ENCODE assay signal across 8 mouse cellular contexts in the genomic region with DNA sequence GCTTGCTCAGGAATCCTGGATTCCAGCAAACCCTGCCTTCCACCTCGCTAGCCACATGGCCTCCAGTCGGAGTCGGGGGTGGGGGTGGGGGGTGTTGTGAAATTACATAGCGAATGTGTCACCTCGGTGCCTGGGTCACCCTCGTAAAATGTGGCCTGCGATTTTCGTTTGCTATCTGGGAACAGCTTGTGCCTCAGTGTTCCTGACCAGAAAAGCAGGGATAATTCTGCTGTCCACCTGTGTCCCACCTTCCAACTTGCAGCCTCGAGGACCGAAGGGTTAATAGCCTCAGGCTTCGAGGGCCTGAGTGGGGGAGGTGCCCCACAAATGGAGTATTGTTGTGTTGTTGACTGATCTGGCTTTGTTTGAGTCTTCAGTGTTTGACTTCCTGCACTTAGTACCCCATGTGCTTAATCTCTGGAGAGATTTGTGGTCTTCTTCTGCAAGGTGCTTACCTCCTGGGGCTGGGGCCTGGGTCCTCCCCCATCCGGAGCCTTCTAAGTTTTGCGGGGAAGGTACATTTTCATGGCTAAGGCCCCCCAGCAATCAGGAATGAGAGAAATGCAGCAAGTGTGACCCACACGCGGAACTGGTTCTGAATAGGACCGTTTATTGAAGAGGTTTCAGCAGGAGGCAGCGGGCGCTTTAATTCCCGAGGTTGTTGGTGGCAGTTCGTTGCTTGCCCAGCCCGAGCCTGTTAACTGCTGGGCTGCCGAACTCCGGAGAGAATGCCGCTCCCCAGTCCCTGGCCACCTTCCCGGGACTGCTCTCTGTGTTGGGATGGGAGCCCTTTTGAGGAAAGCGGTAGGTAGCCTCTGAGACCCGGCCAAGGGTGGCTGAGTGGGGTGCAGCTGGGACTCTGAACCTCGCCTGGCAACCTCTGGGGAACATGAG. TPM values are rescaled to one million over a fixed set of nuclear protein-coding genes. Genes with fewer than 3 reads are reported as not detected.
DNase-seq lines count a peak whose midpoint lies in the region; ATAC-seq and TF ChIP-seq lines count a peak whose summit lies in the region.

No protein-coding gene starts in this region.

- no peaks in the 10 kb centered on the region for H3K9me3 ChIP-seq in forebrain, embryonic 12.5 days
- H3K9me3 ChIP-seq in intestine, postnatal 0 days (ENCODE audit: control insufficient read depth), result no peaks in the 10 kb centered on the region
- H3K9me3 ChIP-seq in liver, embryonic 13.5 days (replicated peaks), result no peaks in the 10 kb centered on the region
- no peaks in the 10 kb centered on the region for H3K9me3 ChIP-seq in stomach, embryonic 16.5 days (replicated peaks; ENCODE audit: control insufficient read depth, low read length)

- no peak for TF ChIP-seq CTCF in intestine, postnatal 0 days (IDR thresholded peaks at IDR 0.05; ENCODE audit: low read depth)

- 0 out of 2 replicates have a peak overlapping the region, but pooled peaks have one; percentile 0 for H3K9ac ChIP-seq in forebrain, embryonic 12.5 days
- H3K9ac ChIP-seq in intestine, postnatal 0 days (ENCODE audit: low read depth, low read length), result 0 out of 2 replicates have a peak overlapping the region, but pooled peaks have one; percentile 31
- H3K9ac ChIP-seq in liver, embryonic 13.5 days, result no peak overlapping the region
- peak overlapping the region; percentile 13 for H3K9ac ChIP-seq in stomach, embryonic 16.5 days (ENCODE audit: low read length)

- no peak overlapping the region for H3K27ac ChIP-seq in forebrain, embryonic 12.5 days
- H3K27ac ChIP-seq in intestine, postnatal 0 days (ENCODE audit: low read depth, low read length), result peak overlapping the region; percentile 86
- H3K27ac ChIP-seq in liver, embryonic 13.5 days, result 0 out of 2 replicates have a peak overlapping the region, but pooled peaks have one; percentile 34
- H3K27ac ChIP-seq in stomach, embryonic 16.5 days (ENCODE audit: low read length), result peak overlapping the region; percentile 96

- peak overlapping the region; percentile 3; the same call in 1 of the 2 replicates for H3K4me3 ChIP-seq in forebrain, embryonic 12.5 days (replicated peaks)
- peak overlapping the region; percentile 14 for H3K4me3 ChIP-seq in intestine, postnatal 0 days (ENCODE audit: low read depth, low read length)
- H3K4me3 ChIP-seq in liver, embryonic 13.5 days (replicated peaks), result no peak overlapping the region
- peak overlapping the region; percentile 25 for H3K4me3 ChIP-seq in stomach, embryonic 16.5 days (replicated peaks; ENCODE audit: low read length)

- peaks cover 24% of the 10 kb centered on the region for H3K4me1 ChIP-seq in forebrain, embryonic 12.5 days
- H3K4me1 ChIP-seq in intestine, postnatal 0 days (replicated peaks; ENCODE audit: control insufficient read depth, insufficient read depth, low read length), result peaks cover 15% of the 10 kb centered on the region
- H3K4me1 ChIP-seq in liver, embryonic 13.5 days (replicated peaks), result peaks cover 50% of the 10 kb centered on the region
- H3K4me1 ChIP-seq in stomach, embryonic 16.5 days (ENCODE audit: control insufficient read depth, insufficient read depth, low read length), result peaks cover 65% of the 10 kb centered on the region

- WGBS in forebrain, embryonic 12.5 days, result 5% methylated on average over 28 of the region's 28 CpGs
- 13% methylated on average over 28 of the region's 28 CpGs for WGBS in intestine, postnatal 0 days
- 29% methylated on average over 28 of the region's 28 CpGs for WGBS in liver, embryonic 13.5 days (ENCODE audit: insufficient replicate concordance)
- WGBS in stomach, embryonic 16.5 days, result 18% methylated on average over 28 of the region's 28 CpGs

- DNase-seq in layer of hippocampus, adult 11-12 months (ENCODE audit: low spot score), result peak; percentile 54
- DNase-seq in layer of hippocampus, adult 9-10 months (ENCODE audit: low spot score), result no peak
- DNase-seq in adrenal gland, postnatal 14 days, result peak; percentile 66
- no peak for DNase-seq in liver, embryonic 13.5 days

- H3K36me3 ChIP-seq in forebrain, embryonic 12.5 days (replicated peaks), result no peaks in the 10 kb centered on the region
- H3K36me3 ChIP-seq in intestine, postnatal 0 days (ENCODE audit: control insufficient read depth, insufficient read depth), result no peaks in the 10 kb centered on the region; the same call in 1 of the 2 replicates
- H3K36me3 ChIP-seq in liver, embryonic 13.5 days, result no peaks in the 10 kb centered on the region
- no peaks in the 10 kb centered on the region for H3K36me3 ChIP-seq in stomach, embryonic 16.5 days (ENCODE audit: control insufficient read depth, insufficient read depth, low read length)

- ATAC-seq in forebrain, embryonic 12.5 days (ENCODE audit: low FRiP score), result no peak
- 0 out of 2 replicates have a peak, but pooled peaks have one; percentile 2 for ATAC-seq in intestine, postnatal 0 days
- ATAC-seq in liver, embryonic 13.5 days (ENCODE audit: low read depth), result no peak
- no peak for ATAC-seq in stomach, embryonic 16.5 days (ENCODE audit: insufficient read depth, low FRiP score)
- no peak for ATAC-seq in erythroblast, adult 5-6 weeks (replicated peaks; ENCODE audit: low FRiP score, poor library complexity, severe bottlenecking)

- H3K4me2 ChIP-seq in forebrain, embryonic 12.5 days, result peak overlapping the region; percentile 42
- peak overlapping the region; percentile 51 for H3K4me2 ChIP-seq in intestine, postnatal 0 days (replicated peaks; ENCODE audit: low read depth)
- H3K4me2 ChIP-seq in liver, embryonic 13.5 days, result peak overlapping the region; percentile 39
- peak overlapping the region; percentile 52 for H3K4me2 ChIP-seq in stomach, embryonic 16.5 days (ENCODE audit: low read depth, low read length)

- peaks cover 42% of the 10 kb centered on the region for H3K27me3 ChIP-seq in forebrain, embryonic 12.5 days
- no peaks in the 10 kb centered on the region for H3K27me3 ChIP-seq in intestine, postnatal 0 days (replicated peaks; ENCODE audit: control insufficient read depth, insufficient read depth, low read length)
- H3K27me3 ChIP-seq in liver, embryonic 13.5 days, result peaks cover 30% of the 10 kb centered on the region
- no peaks in the 10 kb centered on the region for H3K27me3 ChIP-seq in stomach, embryonic 16.5 days (ENCODE audit: control insufficient read depth, insufficient read depth, low read length)

RNA-seq across cellular contexts. Expression of gene Plekhg3, which starts 15.9 kb away (rescaled TPM):
- total RNA-seq in adrenal gland, postnatal 14 days (2021), result 16.7 and 19.4 TPM in 2 replicates
- polyA plus RNA-seq in forebrain, embryonic 12.5 days (2016; fragmentation: Nextera tagmentation; extraction: Ambion mirVana), result 1.0 TPM in 2 replicates
- 5.7 and 7.5 TPM in 2 replicates for polyA plus RNA-seq in intestine, postnatal 0 days (2015; fragmentation: Nextera tagmentation; extraction: Ambion mirVana)
- 1.7 and 1.9 TPM in 2 replicates for polyA plus RNA-seq in liver, embryonic 13.5 days (2015; fragmentation: Nextera tagmentation; extraction: Ambion mirVana)
- polyA plus RNA-seq in stomach, embryonic 16.5 days (2015; fragmentation: Nextera tagmentation; extraction: Ambion mirVana), result 10.2 and 11.6 TPM in 2 replicates
- total RNA-seq in erythroblast, adult 5-6 weeks (2015; ENCODE audit: low replicate concordance), result 6.1 TPM in 2 replicates
- total RNA-seq in erythroblast, adult 5-6 weeks (2017; ENCODE audit: low replicate concordance), result 5.0 and 7.3 TPM in 2 replicates

Comparison
In these comparisons a context has a peak if more than half of its experiments do, and no peak if none do; other contexts are left out.
1. DNase-seq: peak in layer of hippocampus, adult 11-12 months (single experiment) and adrenal gland, postnatal 14 days (single experiment); none in layer of hippocampus, adult 9-10 months (single experiment) and liver, embryonic 13.5 days (single experiment).
2. Peak in every context shown above with its lines, with median percentiles within 50 percentile points of each other: H3K4me2 ChIP-seq.